Mouse (Mus musculus) stomach, postnatal 0 days (tissue): ENCODE results near the gene Lyrm7. TPM values are rescaled to one million over a fixed set of nuclear protein-coding genes. Genes with fewer than 3 reads are reported as not detected.

Source experiments
- ATAC-seq: fragments of 200-750 bp; cut with Nextera tagmentation; 2 replicates; pipeline ENCODE4 v1.8.0; 2017; ENCODE audit not compliant: low FRiP score, low TSS enrichment
- DNase-seq: peaks from one replicate; pipeline ENCODE4 v3.0.0-alpha.2; 2016; ENCODE audit warnings: low spot score
- H3K27ac ChIP-seq: fragments of 300-500 bp; sonication (generic); replicated peaks from 2 replicates; pipeline ENCODE4 v1.5.1; 2014; ENCODE audit warnings: mild to moderate bottlenecking, control low read depth
- H3K27me3 ChIP-seq: fragments of 300-500 bp; sonication (generic); 2 replicates; pipeline ENCODE4 v1.6.1; 2014; ENCODE audit warnings: low read length; ENCODE audit not compliant: control insufficient read depth, insufficient read depth
- H3K36me3 ChIP-seq: fragments of 300-500 bp; sonication (generic); 2 replicates; pipeline ENCODE4 v1.6.1; 2014; ENCODE audit warnings: low read length, mixed read lengths; ENCODE audit not compliant: control insufficient read depth, insufficient read depth
- H3K4me1 ChIP-seq: fragments of 300-500 bp; sonication (generic); replicated peaks from 2 replicates; pipeline ENCODE4 v1.6.1; 2014; ENCODE audit warnings: antibody characterized with exemption; ENCODE audit not compliant: control insufficient read depth, insufficient read depth
- H3K4me2 ChIP-seq: fragments of 300-500 bp; sonication (generic); replicated peaks from 2 replicates; pipeline ENCODE4 v1.6.1; 2014; ENCODE audit warnings: low read depth, mild to moderate bottlenecking, control low read depth, moderate library complexity
- H3K4me3 ChIP-seq: fragments of 300-500 bp; sonication (generic); 2 replicates; pipeline ENCODE4 v1.5.1; 2014; ENCODE audit warnings: low read depth, low read length, control low read depth
- H3K9ac ChIP-seq: fragments of 300-500 bp; sonication (generic); 2 replicates; pipeline ENCODE4 v1.6.1; 2014; ENCODE audit warnings: mild to moderate bottlenecking, low read length, control low read depth, mixed read lengths
- H3K9me3 ChIP-seq: fragments of 300-500 bp; sonication (generic); 2 replicates; pipeline ENCODE4 v1.6.1; 2016; ENCODE audit warnings: low read length; ENCODE audit not compliant: control insufficient read depth
- CTCF ChIP-seq: IDR thresholded peaks from 2 replicates; pipeline ENCODE4 v1.5.1; 2016; ENCODE audit warnings: antibody characterized with exemption, low read depth, mild to moderate bottlenecking, moderate library complexity
- EP300 ChIP-seq: optimal IDR thresholded peaks from 2 replicates; pipeline ENCODE3; 2016; ENCODE audit warnings: antibody characterized with exemption
- WGBS: fragments of 180-500 bp; shearing (Covaris S2); extraction: QIAGEN DNeasy Blood & Tissue Kit; methylation state at CpG from one replicate; pipeline ENCODE4 v1.1.7; 2014; 5-methylcytosine and 5-hydroxymethylcytosine counted together
- polyA plus RNA-seq: library from polyadenylated mRNA; unstranded; fragments of >200 nt; fragmentation: Nextera tagmentation; extraction: Ambion mirVana; gene quantifications from 2 replicates; pipeline ENCODE4 v1.2.1, GENCODE M21; 2015

Gene Lyrm7
- polyA plus RNA-seq, 1 experiment from 2014 or later: 4.5 TPM

DNA sequence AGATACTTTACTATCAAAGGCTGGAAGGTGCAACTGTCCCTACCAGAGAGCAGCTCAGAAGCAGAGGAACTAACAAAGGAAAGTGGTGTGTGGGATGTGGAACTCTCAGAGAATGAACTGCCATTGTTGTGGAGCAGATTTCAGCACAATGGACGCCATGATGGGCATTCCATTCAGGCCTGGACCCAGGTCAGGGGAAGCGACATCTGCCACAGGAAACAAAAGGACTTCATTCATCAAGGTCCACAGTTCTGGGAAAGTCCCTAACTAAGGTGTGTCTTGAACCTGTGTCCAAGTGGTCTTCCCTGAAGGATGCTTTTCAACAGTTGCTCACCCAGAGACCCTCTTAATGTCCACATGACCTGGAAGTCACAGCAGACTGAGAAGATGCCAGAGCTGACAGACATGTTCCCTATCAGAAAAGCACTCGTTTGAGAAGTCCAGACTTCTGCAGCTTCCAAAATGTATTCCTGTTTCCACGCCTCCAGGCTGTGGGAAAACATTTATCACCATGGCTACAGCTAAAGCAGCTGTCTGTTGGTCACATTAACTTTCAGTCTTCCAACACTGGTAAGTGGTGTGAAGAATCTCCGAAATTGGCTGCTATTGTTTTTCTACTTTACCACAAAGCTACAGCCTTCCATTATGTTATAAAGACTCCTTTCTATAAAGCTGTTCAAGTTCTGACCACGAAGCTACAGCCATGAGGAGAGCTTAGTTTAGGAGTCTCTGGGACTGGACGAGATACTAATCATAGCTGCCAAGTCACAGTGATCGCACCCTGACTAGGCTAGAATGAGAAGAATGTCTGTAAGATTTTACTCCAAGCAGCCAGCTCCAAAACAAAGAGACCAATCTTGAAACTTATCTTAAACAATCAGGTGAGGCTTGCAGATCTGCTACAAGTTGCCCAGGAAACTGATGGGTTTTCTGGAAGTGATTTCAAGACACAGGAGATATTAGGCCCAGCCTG is 15.0 kb downstream of the Lyrm7 start:
- no peaks in the 10 kb centered on the region for H3K4me1 ChIP-seq
- DNase-seq (no peak), ATAC-seq (no peak)
- no peak overlapping the region for H3K27ac ChIP-seq
- WGBS: 42% methylated on average over 8 of the region's 8 CpGs
- H3K9me3 ChIP-seq: no peaks in the 10 kb centered on the region
- H3K27me3 ChIP-seq: no peaks in the 10 kb centered on the region
- TF ChIP-seq EP300 (no peak), CTCF (no peak)
- H3K4me3 ChIP-seq: no peak overlapping the region
- H3K36me3 ChIP-seq: no peaks in the 10 kb centered on the region
- no peak overlapping the region for H3K9ac ChIP-seq
- H3K4me2 ChIP-seq: no peak overlapping the region

DNA sequence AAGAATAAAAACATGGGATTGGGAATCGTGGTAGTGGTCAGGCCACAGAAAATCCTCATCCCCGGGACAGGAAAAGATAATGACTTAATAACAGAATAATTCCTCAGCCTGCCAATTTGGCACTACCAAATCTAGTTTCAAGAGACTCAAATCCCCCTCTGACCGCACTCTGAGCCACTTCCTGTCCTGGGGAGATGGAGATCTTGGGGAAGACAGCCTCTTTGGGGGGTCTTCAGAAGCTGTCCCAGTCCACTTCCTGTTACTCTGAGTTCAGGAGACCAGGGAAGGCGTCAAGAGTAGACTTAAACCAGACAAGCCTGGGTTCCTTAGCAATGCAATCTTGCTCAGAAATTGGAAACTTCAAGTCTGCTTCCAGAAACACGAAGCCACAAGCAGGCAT is 15.8 kb downstream of the Lyrm7 start:
- Histone ChIP-seq H3K27me3 (no peaks in the 10 kb centered on the region), H3K9me3 (no peaks in the 10 kb centered on the region), H3K9ac (no peak overlapping the region), H3K4me1 (no peaks in the 10 kb centered on the region), H3K27ac (no peak overlapping the region), H3K36me3 (no peaks in the 10 kb centered on the region), H3K4me2 (no peak overlapping the region), H3K4me3 (no peak overlapping the region)
- DNase-seq (no peak), ATAC-seq (no peak)
- whole genome bisulfite sequencing: 79% methylated on average over 5 of the region's 5 CpGs
- no peak for TF ChIP-seq EP300
- TF ChIP-seq CTCF: no peak

DNA sequence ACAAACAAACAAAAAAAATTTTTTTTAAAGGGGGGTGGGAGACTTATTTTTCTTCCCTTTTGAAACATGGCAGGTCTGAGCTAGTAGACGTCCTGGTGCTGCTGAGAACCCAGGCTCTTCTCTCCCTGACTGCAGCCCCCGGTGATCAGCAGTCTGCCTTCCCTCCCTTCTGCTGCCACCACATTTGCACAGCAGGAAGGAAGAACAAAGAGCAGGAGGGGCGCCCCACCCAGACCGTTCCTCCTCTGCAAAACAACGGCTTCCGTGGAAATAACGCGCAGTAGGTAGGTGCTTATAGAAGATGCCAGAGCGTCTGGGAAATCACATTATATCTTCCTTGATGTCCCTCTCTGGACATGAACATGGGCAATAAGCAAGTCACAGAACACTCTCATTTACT is 16.3 kb downstream of the Lyrm7 start:
- WGBS: 53% methylated on average over 9 of the region's 9 CpGs
- Histone ChIP-seq H3K9me3 (no peaks in the 10 kb centered on the region), H3K27me3 (no peaks in the 10 kb centered on the region), H3K4me3 (no peak overlapping the region), H3K9ac (no peak overlapping the region), H3K4me2 (no peak overlapping the region), H3K4me1 (no peaks in the 10 kb centered on the region), H3K27ac (no peak overlapping the region), H3K36me3 (no peaks in the 10 kb centered on the region)
- no peak for DNase-seq
- no peak for ATAC-seq
- TF ChIP-seq CTCF (no peak), EP300 (no peak)

DNA sequence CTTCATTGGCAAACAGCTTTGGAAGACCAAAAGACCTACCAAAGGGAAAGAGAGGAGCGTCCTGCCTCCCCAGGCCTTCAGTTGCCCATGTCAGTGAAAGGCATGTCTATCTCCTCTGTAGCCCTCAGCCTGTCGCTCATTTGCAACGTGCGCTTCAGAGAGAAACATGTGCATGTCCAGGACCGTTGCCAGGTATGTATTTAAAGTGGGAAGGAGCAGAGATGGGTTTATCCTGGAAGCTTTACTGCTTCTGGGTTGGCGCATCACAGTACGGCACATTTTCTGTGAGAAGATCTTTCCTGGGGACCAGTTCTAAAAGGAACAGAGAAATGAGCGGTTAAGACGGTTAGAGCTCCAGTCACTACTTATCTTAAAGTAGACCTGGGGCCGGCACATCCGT is 19.8 kb downstream of the Lyrm7 start:
- H3K4me2 ChIP-seq: no peak overlapping the region
- H3K9me3 ChIP-seq: no peaks in the 10 kb centered on the region
- no peaks in the 10 kb centered on the region for H3K27me3 ChIP-seq
- TF ChIP-seq CTCF (no peak), EP300 (no peak)
- no peak overlapping the region for H3K27ac ChIP-seq
- H3K4me1 ChIP-seq: no peaks in the 10 kb centered on the region
- DNase-seq (no peak), ATAC-seq (no peak)
- H3K4me3 ChIP-seq: no peak overlapping the region
- no peak overlapping the region for H3K9ac ChIP-seq
- WGBS: 90% methylated on average over 11 of the region's 11 CpGs
- no peaks in the 10 kb centered on the region for H3K36me3 ChIP-seq

DNA sequence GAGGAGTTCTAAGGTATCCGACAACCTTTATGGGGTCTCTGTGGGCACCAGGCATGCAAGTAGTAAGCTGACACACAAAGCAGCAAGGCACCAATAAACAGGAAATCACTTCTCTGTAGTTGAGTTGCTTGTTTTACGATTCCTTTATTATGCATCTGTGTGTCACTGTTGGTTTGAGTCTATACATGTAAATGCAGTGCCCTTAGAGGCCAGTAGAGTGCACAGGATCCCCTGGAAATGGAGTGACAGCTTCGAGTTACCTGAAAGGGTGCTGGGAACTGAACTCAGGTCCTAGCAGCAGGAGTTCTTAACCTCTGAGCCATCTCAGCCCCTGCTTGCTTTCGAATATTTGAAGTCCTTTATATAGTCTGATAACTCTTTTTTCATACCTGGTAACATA is 21.0 kb downstream of the Lyrm7 start:
- TF ChIP-seq EP300: no peak
- WGBS: 91% methylated on average over 4 of the region's 4 CpGs

DNA sequence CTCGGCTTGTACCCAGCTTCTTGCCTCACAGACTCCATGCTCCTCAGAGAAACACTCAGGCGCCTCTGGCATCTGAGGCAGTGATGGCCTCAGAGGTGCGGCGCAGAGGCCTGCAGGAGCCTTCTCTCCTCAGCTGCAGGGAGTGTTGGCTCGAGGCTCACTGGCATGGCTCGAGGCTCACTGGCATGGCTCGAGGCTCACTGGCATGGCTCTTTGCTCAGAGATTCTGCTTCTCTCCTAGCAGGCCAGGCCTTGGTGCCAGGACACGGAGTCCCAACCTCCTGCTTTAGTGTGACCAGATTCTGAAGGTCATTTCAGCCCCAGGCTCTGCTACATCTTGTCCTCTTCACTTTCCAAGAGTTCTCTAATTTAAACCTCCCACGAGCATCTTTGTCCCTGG is 24.6 kb downstream of the Lyrm7 start:
- ATAC-seq: no peak
- Histone ChIP-seq H3K4me2 (no peak overlapping the region), H3K27me3 (no peaks in the 10 kb centered on the region), H3K9ac (no peak overlapping the region), H3K9me3 (no peaks in the 10 kb centered on the region), H3K4me3 (no peak overlapping the region), H3K4me1 (no peaks in the 10 kb centered on the region), H3K36me3 (no peaks in the 10 kb centered on the region), H3K27ac (no peak overlapping the region)
- DNase-seq: no peak
- 76% methylated on average over 9 of the region's 9 CpGs for WGBS
- TF ChIP-seq CTCF (no peak), EP300 (no peak)

More for the DNA sequence above, 21.0 kb downstream of the Lyrm7 start:
- H3K27ac ChIP-seq: no peak overlapping the region
- no peaks in the 10 kb centered on the region for H3K4me1 ChIP-seq
- no peak overlapping the region for H3K4me3 ChIP-seq
- no peaks in the 10 kb centered on the region for H3K27me3 ChIP-seq
- H3K4me2 ChIP-seq: no peak overlapping the region
- no peak overlapping the region for H3K9ac ChIP-seq
- H3K9me3 ChIP-seq: no peaks in the 10 kb centered on the region
- DNase-seq (no peak), ATAC-seq (no peak)
- no peaks in the 10 kb centered on the region for H3K36me3 ChIP-seq
